ENCODE assay signal across 14 mouse cellular contexts in the genomic region with DNA sequence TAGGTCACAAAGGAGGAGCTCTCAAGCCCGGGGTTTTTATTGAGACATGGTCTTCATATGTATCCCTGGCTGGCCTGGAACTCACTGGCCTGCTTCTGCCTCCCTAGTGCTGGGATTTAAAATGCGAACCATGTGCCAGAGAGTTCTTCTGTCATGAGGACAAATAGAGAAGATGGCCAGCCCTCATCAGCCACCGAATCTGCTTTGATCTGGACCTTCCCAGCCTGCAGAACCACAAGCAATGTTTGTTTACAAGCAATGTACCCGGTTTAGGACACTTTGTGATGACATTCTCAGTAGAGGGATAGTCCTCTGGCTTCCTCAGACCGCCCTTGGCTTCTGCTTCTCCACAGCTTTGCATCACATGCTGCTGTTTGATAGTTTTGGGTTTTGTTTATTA. TPM values are rescaled to one million over a fixed set of nuclear protein-coding genes. Genes with fewer than 3 reads are reported as not detected.
"Had no signal": no experiment of that assay in that cellular context is flagged by ENCODE, and none has a peak within 500 bp of the region (broad histone marks: within the 10 kb centered on the region; RNA-seq: fewer than 3 reads in every experiment).

No protein-coding gene starts in this region.

- DNase-seq: kidney, adult 11 months; kidney, adult 9 months; kidney, postnatal 36 days; layer of hippocampus, adult 9-11 months; liver; liver, embryonic 13.5 days; liver, postnatal 0 days; right cerebral cortex, postnatal 14 days; thymus, postnatal 4 days had no signal

- H3K27ac ChIP-seq: kidney, postnatal 0 days; limb, embryonic 12.5 days; liver, embryonic 13.5 days; midbrain, embryonic 10.5 days; midbrain, embryonic 15.5 days had no signal

- H3K4me1 ChIP-seq: limb, embryonic 12.5 days; liver, embryonic 13.5 days; midbrain, embryonic 10.5 days; midbrain, embryonic 15.5 days had no signal

- H3K4me3 ChIP-seq: limb, embryonic 12.5 days; liver, embryonic 13.5 days; midbrain, embryonic 10.5 days; midbrain, embryonic 15.5 days had no signal

RNA-seq across cellular contexts. Expression of a gene that starts 12.4 kb away (rescaled TPM):
- total RNA-seq: megakaryocyte, adult 5-6 weeks had no signal
